Mouse (Mus musculus): ENCODE measurements around the gene Macf1.

DNA sequence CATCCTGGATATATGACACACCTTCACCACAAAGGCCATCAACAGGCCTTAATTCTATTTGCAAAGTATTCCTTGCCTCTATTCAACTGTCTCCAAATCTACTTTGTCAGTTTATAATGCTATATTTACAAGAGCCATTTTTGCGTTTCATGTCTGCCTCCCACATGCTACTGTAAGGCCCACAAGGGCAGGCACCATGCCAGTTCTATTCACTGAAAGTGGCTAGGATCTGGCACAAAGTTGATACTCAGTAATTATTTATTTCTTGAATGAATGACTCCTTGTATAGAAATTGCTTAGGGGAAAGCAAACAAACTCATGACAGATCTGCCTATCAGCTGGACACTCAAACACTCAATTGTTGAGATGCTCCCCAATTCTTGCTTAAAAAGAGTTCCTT is 280.1 kb downstream of the Macf1 start:
- TF ChIP-seq CTCF (IDR thresholded peaks at IDR 0.05; ENCODE audit: extremely low read depth, insufficient read depth, low read length), result no peak
- no peak for TF ChIP-seq POLR2A (IDR thresholded peaks at IDR 0.05; ENCODE audit: extremely low read depth, insufficient read depth, low read length)
